Mouse (Mus musculus): ENCODE data around the gene Ryr3. TPM values are rescaled to one million over a fixed set of nuclear protein-coding genes. Genes with fewer than 3 reads are reported as not detected.

Ryr3 gene
- polyA plus RNA-seq, 2 experiments: under 0.01 TPM; not detected in 1

DNA sequence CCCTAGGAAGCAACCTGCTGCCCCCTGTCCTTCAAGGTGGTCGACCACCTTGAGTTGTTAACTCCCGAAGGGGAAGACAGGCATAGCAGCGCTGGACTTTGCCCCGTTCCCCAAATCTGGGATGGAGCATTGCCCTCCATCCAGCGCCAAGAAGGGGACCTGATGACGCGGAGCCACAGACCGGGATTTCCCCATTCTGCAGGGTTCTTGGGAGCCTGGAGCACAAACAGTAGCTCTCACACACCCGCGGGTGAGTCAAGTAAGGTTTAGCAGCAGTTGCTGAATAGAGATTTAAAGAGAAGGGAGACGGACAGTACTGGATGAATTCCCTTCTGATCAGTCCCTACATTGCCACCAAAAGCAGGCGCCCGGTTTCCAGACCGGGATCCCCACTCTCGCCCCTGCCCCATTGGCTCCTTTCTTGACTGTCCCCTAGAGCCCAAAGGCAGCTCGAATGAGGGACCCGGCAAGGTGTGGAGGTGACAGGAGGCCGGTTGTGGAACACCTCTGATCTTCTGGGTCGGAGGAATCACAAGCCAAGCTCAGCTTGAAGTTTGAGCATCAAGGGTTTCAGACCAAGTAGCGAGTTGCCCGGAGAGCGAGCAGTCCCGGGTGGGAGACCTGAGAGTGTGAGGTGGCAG lies 671 bp downstream of the Ryr3 start:
- Histone ChIP-seq H3K27me3 (ENCODE audit: control insufficient read depth, insufficient read depth, low read length) (peaks cover 3% of the 10 kb centered on the region), H3K4me3 (ENCODE audit: insufficient read depth in 1 of 2, low read depth in 2 of 2, low read length in 2 of 2) (no peak overlapping the region), H3K27ac (no peak overlapping the region), H3K4me2 (ENCODE audit: low read depth) (no peak overlapping the region), H3K9ac (replicated peaks) (no peak overlapping the region), H3K4me1 (replicated peaks; ENCODE audit: control insufficient read depth in 2 of 2, insufficient read depth in 2 of 2, low read length in 1 of 2) (no peaks in the 10 kb centered on the region), H3K9me3 (ENCODE audit: control insufficient read depth, low read length) (no peaks in the 10 kb centered on the region), H3K36me3 (replicated peaks; ENCODE audit: control insufficient read depth, insufficient read depth, low read depth) (no peaks in the 10 kb centered on the region)
- no peak for TF ChIP-seq EP300 (IDR thresholded peaks at IDR 0.05; ENCODE audit: low read depth)
- ATAC-seq (ENCODE audit: insufficient read depth) (no peak), DNase-seq (ENCODE audit: low read depth in 3 of 3, low spot score in 3 of 3) (no peak)
- 6% methylated on average over 23 of the region's 23 CpGs for WGBS (ENCODE audit: insufficient replicate concordance)

DNA sequence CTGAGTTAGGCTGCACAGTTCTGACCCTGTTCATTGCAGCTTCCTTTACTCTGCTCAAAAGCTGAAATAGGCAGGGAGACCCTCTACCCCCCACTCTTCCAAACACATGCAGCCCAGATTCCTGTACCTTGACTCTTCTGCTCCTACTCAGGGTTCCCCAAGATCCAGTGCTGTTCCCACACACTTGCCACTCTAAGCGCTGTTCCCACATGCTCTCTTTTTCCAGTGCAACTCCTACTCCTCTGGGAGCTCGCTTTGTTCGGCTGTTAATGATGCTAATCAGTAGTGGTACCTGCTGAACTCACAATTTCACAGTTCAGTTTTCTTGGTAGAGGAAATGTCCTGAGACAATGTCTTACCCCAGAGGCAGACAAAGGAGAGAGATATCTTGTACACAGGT lies 6.9 kb downstream of the Ryr3 start:
- Histone ChIP-seq H3K27me3 (ENCODE audit: control insufficient read depth, insufficient read depth, low read length) (no peaks in the 10 kb centered on the region), H3K36me3 (replicated peaks; ENCODE audit: control insufficient read depth, insufficient read depth, low read depth) (no peaks in the 10 kb centered on the region), H3K27ac (no peak overlapping the region), H3K4me1 (replicated peaks; ENCODE audit: control insufficient read depth in 2 of 2, insufficient read depth in 2 of 2, low read length in 1 of 2) (no peaks in the 10 kb centered on the region), H3K4me2 (ENCODE audit: low read depth) (no peak overlapping the region), H3K9ac (replicated peaks) (no peak overlapping the region), H3K4me3 (ENCODE audit: insufficient read depth in 1 of 2, low read depth in 2 of 2, low read length in 2 of 2) (no peak overlapping the region), H3K9me3 (ENCODE audit: control insufficient read depth, low read length) (no peaks in the 10 kb centered on the region)
- no peak for TF ChIP-seq CTCF (IDR thresholded peaks at IDR 0.05; ENCODE audit: low read depth)
- TF ChIP-seq EP300 (IDR thresholded peaks at IDR 0.05; ENCODE audit: low read depth): no peak
- DNase-seq (ENCODE audit: low read depth in 3 of 3, low spot score in 3 of 3) (no peak), ATAC-seq (ENCODE audit: insufficient read depth) (no peak)
- 72% methylated on average over 3 of the region's 3 CpGs for WGBS (ENCODE audit: insufficient replicate concordance)

DNA sequence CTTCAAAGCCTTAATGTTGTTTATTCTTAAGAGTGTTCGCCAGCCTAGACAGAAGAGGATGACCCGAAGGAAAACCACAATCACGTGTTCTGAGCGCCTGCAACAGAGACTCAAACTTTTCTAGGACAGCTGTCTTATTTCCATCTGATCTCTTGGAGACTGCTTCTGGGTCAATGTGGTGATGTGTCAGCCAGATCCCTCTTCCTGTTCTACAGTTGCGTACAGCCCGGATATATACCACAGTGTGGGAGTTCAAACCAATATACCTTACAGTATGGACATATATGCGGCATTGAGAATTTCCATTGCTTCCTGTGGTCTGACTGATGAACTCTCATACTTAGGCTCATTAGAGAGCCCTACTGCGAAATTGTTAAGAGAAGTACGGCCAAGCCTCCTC lies 7.6 kb downstream of the Ryr3 start:
- Histone ChIP-seq H3K9me3 (ENCODE audit: control insufficient read depth, low read length) (no peaks in the 10 kb centered on the region), H3K27me3 (ENCODE audit: control insufficient read depth, insufficient read depth, low read length) (no peaks in the 10 kb centered on the region), H3K27ac (no peak overlapping the region), H3K4me2 (ENCODE audit: low read depth) (no peak overlapping the region), H3K36me3 (replicated peaks; ENCODE audit: control insufficient read depth, insufficient read depth, low read depth) (no peaks in the 10 kb centered on the region), H3K4me3 (ENCODE audit: insufficient read depth in 1 of 2, low read depth in 2 of 2, low read length in 2 of 2) (no peak overlapping the region), H3K9ac (replicated peaks) (no peak overlapping the region), H3K4me1 (replicated peaks; ENCODE audit: control insufficient read depth in 2 of 2, insufficient read depth in 2 of 2, low read length in 1 of 2) (no peaks in the 10 kb centered on the region)
- 71% methylated on average over 9 of the region's 9 CpGs for WGBS (ENCODE audit: insufficient replicate concordance)
- ATAC-seq (ENCODE audit: insufficient read depth) (no peak), DNase-seq (ENCODE audit: low read depth in 3 of 3, low spot score in 3 of 3) (no peak)
- TF ChIP-seq EP300 (IDR thresholded peaks at IDR 0.05; ENCODE audit: low read depth): no peak
- no peak for TF ChIP-seq CTCF (IDR thresholded peaks at IDR 0.05; ENCODE audit: low read depth)

DNA sequence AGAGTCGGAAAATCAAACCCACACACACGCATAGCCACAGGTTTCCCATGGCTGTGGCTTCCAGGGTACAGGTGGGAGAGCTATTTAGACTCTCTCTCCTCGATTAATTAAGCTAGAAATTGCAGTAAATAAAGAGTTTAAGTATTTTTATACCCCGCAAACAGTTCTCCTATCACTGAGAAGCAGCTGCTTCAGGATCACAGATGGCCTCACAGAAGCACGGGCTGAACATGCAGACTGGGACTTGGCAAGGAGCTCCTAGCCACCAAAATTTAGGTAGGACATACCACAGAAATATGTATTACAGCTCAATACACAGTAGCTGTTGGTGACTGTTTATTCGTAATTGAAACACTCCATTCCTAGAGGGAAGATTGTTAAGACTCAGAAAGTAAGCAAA lies 14.0 kb downstream of the Ryr3 start:
- Histone ChIP-seq H3K4me1 (replicated peaks; ENCODE audit: control insufficient read depth in 2 of 2, insufficient read depth in 2 of 2, low read length in 1 of 2) (no peaks in the 10 kb centered on the region), H3K4me2 (ENCODE audit: low read depth) (no peak overlapping the region), H3K9me3 (ENCODE audit: control insufficient read depth, low read length) (no peaks in the 10 kb centered on the region), H3K36me3 (replicated peaks; ENCODE audit: control insufficient read depth, insufficient read depth, low read depth) (no peaks in the 10 kb centered on the region), H3K27ac (no peak overlapping the region), H3K9ac (replicated peaks) (no peak overlapping the region), H3K27me3 (ENCODE audit: control insufficient read depth, insufficient read depth, low read length) (no peaks in the 10 kb centered on the region), H3K4me3 (ENCODE audit: insufficient read depth in 1 of 2, low read depth in 2 of 2, low read length in 2 of 2) (no peak overlapping the region)
- no peak for TF ChIP-seq EP300 (IDR thresholded peaks at IDR 0.05; ENCODE audit: low read depth)
- no peak for TF ChIP-seq CTCF (IDR thresholded peaks at IDR 0.05; ENCODE audit: low read depth)
- WGBS (ENCODE audit: insufficient replicate concordance): 45% methylated on average over 6 of the region's 6 CpGs
- ATAC-seq (ENCODE audit: insufficient read depth) (no peak), DNase-seq (ENCODE audit: low read depth in 3 of 3, low spot score in 3 of 3) (no peak)

DNA sequence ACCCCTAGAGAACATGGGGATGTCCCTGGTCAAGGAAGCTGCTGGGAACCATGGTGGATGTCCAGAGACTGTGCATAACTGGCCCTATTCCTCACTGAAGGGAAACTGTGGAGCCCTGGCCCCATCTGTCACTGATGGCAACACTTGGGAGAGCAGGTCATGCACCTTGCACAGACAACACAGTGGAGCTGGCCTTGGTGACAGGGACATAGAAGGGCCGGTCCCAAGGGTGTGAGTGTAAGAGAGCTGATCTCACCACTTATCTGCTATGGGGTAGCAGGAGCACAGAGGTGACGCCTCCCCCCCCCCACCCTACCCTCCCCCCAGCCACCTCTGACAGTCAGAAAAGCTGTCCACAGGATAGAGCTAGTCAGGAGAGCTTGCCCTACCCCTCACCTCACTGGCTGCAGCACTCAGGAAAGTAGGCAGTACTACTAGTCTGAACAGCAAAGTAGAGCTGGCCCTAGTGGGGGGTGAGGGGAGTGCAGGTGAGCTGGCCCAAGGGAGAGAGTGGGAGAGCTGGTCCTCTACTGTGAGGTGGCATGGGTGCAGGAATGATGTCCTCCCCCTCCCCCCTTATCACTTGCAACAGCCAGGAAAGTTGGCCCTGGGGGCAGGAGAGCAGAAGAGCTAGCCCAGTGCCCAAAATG lies 17.7 kb downstream of the Ryr3 start:
- no peaks in the 10 kb centered on the region for H3K4me1 ChIP-seq (replicated peaks; ENCODE audit: control insufficient read depth in 2 of 2, insufficient read depth in 2 of 2, low read length in 1 of 2)
- DNase-seq (ENCODE audit: low read depth in 3 of 3, low spot score in 3 of 3): no peak
- no peak overlapping the region for H3K4me3 ChIP-seq (ENCODE audit: insufficient read depth in 1 of 2, low read depth in 2 of 2, low read length in 2 of 2)
- no peaks in the 10 kb centered on the region for H3K27me3 ChIP-seq (ENCODE audit: control insufficient read depth, insufficient read depth, low read length)
- H3K9ac ChIP-seq (replicated peaks): no peak overlapping the region
- no peak overlapping the region for H3K4me2 ChIP-seq (ENCODE audit: low read depth)
- WGBS (ENCODE audit: insufficient replicate concordance): 43% methylated on average over 2 of the region's 2 CpGs
- H3K9me3 ChIP-seq (ENCODE audit: control insufficient read depth, low read length): no peaks in the 10 kb centered on the region
- no peak for ATAC-seq (ENCODE audit: insufficient read depth)
- H3K36me3 ChIP-seq (replicated peaks; ENCODE audit: control insufficient read depth, insufficient read depth, low read depth): no peaks in the 10 kb centered on the region
- no peak for TF ChIP-seq EP300 (IDR thresholded peaks at IDR 0.05; ENCODE audit: low read depth)
- TF ChIP-seq CTCF (IDR thresholded peaks at IDR 0.05; ENCODE audit: low read depth): no peak
- H3K27ac ChIP-seq: no peak overlapping the region
